Mouse (Mus musculus): Measurements from ENCODE around the gene Cntrob.
"Not testable (repeated sequence)": the region's sequence is repeated elsewhere in the genome, so short reads cannot be mapped to it uniquely, and the experiment has no call there.

The Cntrob gene

GRCm38 (mm10) chr11:69340161-69341131 is 16.9 kb upstream of the Cntrob start, which contains the start of gene Rnf227:
Gene Rnf227 (plus strand): TSS chr11:69340461.
- peak; percentile 54 to 68 for DNase-seq (ENCODE audit: low spot score in 2 of 2)

GRCm38 (mm10) chr11:69334796-69335195 is 11.2 kb upstream of the Cntrob start:
- DNase-seq (ENCODE audit: low spot score in 2 of 2): no peak

GRCm38 (mm10) chr11:69333922-69334321 is 10.3 kb upstream of the Cntrob start:
- no peak for DNase-seq (ENCODE audit: low spot score in 2 of 2)

GRCm38 (mm10) chr11:69332713-69333253 is 9.2 kb upstream of the Cntrob start:
- no peak for DNase-seq (ENCODE audit: low spot score in 2 of 2)

GRCm38 (mm10) chr11:69331929-69332405 is 8.4 kb upstream of the Cntrob start:
- peak; percentile 61 to 71 for DNase-seq (ENCODE audit: low spot score in 2 of 2)

- DNase-seq (ENCODE audit: low spot score in 2 of 2): no peak
Observed at GRCm38 (mm10) chr11:69331152-69331551, 7.6 kb upstream of the Cntrob start.

- DNase-seq (ENCODE audit: low spot score in 2 of 2): no peak
Observed at GRCm38 (mm10) chr11:69328517-69328916, 4.9 kb upstream of the Cntrob start.

GRCm38 (mm10) chr11:69327648-69328047 is 4.1 kb upstream of the Cntrob start:
- DNase-seq (ENCODE audit: low spot score in 2 of 2): no peak

- no peak for DNase-seq (ENCODE audit: low spot score in 2 of 2)
Observed at GRCm38 (mm10) chr11:69327157-69327442, 3.5 kb upstream of the Cntrob start.

- no peak for DNase-seq (ENCODE audit: low spot score in 2 of 2)
Observed at GRCm38 (mm10) chr11:69326408-69327156, 3.0 kb upstream of the Cntrob start.

GRCm38 (mm10) chr11:69325628-69326407 is 2.2 kb upstream of the Cntrob start, which contains the start of gene Kcnab3:
Gene Kcnab3 (plus strand): TSS chr11:69326258.
- peak; percentile 54 to 67 for DNase-seq (ENCODE audit: low spot score in 2 of 2)

- DNase-seq (ENCODE audit: low spot score in 2 of 2): no peak
Observed at GRCm38 (mm10) chr11:69324749-69325148, 1.2 kb upstream of the Cntrob start.

- DNase-seq (ENCODE audit: low spot score in 2 of 2): no peak
Observed at GRCm38 (mm10) chr11:69322693-69323471, 693 bp downstream of the Cntrob start.

- DNase-seq (ENCODE audit: low spot score in 2 of 2): no peak
Observed at GRCm38 (mm10) chr11:69322010-69322409, 1.6 kb downstream of the Cntrob start.

GRCm38 (mm10) chr11:69321580-69321979 is 2.0 kb downstream of the Cntrob start:
- DNase-seq (ENCODE audit: low spot score in 2 of 2): no peak

GRCm38 (mm10) chr11:69318000-69318399 is 5.6 kb downstream of the Cntrob start:
- DNase-seq (ENCODE audit: low spot score in 2 of 2): not testable (repeated sequence)

- no peak for DNase-seq (ENCODE audit: low spot score in 2 of 2)
Observed at GRCm38 (mm10) chr11:69316361-69316760, 7.2 kb downstream of the Cntrob start.

GRCm38 (mm10) chr11:69311266-69311665 is 12.3 kb downstream of the Cntrob start:
- DNase-seq (ENCODE audit: low spot score in 2 of 2): no peak

GRCm38 (mm10) chr11:69306039-69306438 is 17.5 kb downstream of the Cntrob start:
- DNase-seq (ENCODE audit: low spot score in 2 of 2): no peak

- no peak for DNase-seq (ENCODE audit: low spot score in 2 of 2)
Observed at GRCm38 (mm10) chr11:69305291-69305690, 18.3 kb downstream of the Cntrob start.

GRCm38 (mm10) chr11:69302817-69303216 is 20.8 kb downstream of the Cntrob start:
- DNase-seq (ENCODE audit: low spot score in 2 of 2): no peak

All from frontal cortex, postnatal 25 days (tissue).